Mouse (Mus musculus): ENCODE results near the gene Zfp598.
A peak's percentile ranks its signal among the peaks of the same experiment; 100 is the strongest.

The Zfp598 gene

DNA sequence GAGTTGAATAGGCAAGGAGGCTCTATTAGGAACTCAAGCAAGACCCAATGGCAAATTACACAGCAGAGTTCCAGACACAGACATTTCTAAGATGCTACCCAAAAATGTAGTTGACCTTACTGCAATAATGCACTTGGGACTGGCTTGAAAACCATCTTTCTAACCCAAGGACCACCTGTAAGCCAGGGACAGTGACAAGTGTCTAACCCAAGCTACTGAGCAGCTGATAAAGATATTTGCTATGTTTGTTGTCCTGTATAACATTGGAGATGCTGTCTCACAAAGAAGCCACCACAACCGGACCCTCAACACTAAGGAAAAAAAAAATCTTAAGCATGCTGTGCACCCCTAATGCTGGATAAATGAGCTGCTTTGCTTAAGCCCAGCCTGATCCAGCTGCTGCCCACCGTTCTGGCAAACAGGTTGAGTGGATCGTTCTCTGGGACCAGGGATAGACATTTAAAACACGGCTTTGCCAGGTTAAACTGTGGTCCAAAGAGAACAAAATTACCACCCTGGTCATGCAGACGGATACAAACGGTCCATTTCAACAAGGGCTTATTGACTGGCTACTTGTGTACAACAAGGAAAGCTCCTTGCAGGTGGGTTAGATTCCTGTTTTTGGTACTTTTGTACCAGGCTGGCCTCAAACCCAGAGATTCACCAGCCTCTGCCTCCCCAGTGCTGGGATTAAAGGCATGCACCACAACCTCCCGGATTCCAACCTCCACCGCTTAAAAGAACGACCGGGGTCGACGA is 53.8 kb downstream of the Zfp598 start:
- no peak for DNase-seq

- peak; percentile 33 for DNase-seq
These were observed 54.3 kb downstream of the Zfp598 start for GRCm38 (mm10) chr17:24723881-24724180.

GRCm38 (mm10) chr17:24724184-24724583 is 54.7 kb downstream of the Zfp598 start, which contains the start of gene Ndufb10:
TSS of gene Ndufb10 (minus strand) at chr17:24724478.
- peak; percentile 99 for DNase-seq

DNA sequence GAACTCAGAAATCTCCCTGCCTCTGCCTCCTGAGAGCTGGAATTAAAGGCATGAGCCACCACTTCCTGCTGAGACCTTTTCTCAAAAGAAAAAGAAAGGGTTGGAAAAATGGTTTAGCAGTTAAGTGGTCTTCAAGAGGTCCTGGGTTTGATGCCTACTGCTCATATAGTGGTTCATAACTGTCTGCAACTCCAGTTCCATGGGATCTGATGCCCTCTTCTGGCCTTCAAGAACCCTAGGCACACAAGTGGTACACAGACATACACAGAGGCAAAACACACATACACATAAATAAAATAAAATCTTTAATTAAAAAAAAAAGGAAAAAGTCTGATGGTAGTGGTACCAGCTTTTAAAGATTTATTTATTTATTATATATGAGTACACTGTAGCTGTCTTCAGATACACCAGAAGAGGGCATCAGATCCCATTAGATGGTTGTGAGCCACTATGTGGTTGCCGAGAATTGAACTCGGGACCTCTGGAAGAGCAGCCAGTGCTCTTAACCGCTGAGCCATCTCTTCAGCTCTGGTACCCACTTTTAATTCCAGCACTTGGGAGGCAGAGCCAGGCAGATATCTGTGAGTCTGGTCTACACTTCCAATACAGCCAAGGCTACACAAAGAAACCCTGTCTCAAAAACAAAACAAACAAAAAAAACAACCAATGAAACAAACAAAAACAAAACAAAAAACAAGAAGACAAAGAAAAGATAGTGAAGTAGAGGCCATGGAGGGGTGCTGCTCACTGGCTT is 56.3 kb downstream of the Zfp598 start:
- no peak for DNase-seq

- DNase-seq: no peak
These were observed 58.1 kb downstream of the Zfp598 start, which contains the start of gene Rpl3l for GRCm38 (mm10) chr17:24727618-24728017. TSS of gene Rpl3l (plus strand) at chr17:24727820.

GRCm38 (mm10) chr17:24728184-24728583 is 58.7 kb downstream of the Zfp598 start:
- DNase-seq: no peak

DNA sequence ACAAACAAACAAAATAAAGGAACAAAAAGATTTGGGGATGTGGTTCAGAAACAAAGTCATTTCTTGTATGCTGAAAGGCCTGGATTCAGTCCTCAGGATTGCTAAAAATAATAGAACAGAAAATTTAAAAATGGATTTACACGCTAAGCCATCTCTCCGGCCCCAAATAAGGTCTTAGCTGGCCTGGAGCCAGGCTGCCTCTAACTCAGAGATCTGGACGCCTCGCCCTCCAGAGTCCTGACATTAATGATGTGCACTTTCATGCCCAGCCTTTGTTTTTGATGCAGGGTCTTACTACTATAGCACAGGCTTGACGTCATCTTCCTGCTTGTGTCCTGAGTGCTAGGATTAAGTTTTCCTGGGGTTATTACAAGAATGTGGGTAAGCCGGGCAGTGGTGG is 59.6 kb downstream of the Zfp598 start:
- no peak for DNase-seq

DNA sequence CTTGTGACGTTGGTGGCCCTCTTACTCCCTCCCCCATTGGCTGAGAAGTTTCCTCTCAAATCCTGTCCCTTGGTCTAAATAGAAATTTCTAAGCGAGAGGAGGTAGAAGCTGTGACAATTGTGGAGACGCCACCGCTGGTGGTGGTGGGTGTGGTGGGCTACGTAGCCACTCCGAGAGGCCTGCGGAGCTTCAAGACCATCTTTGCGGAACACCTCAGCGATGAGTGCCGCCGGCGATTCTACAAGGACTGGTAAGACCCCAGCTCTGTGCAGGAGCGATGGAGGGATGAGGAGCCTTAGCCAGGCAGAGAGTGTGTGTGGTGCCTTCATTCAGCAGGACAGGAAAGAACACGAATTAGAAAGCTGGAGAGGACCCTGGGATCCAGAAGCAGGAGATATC is 61.3 kb downstream of the Zfp598 start:
- no peak for DNase-seq

All from right cerebral cortex, postnatal 14 days (tissue).